Mouse (Mus musculus) limb, embryonic 11.5 days (tissue): ENCODE results near the gene Amdhd2. TPM values are rescaled to one million over a fixed set of nuclear protein-coding genes. Genes with fewer than 3 reads are reported as not detected.

Experiments
- ATAC-seq: fragments of 200-750 bp; cut with Nextera tagmentation; 2 replicates; pipeline ENCODE4 v1.8.0; 2017; ENCODE audit warnings: low read depth; ENCODE audit not compliant: insufficient number of reproducible peaks, low FRiP score, low TSS enrichment
- DNase-seq: peaks from one replicate; pipeline ENCODE4 v3.0.0-alpha.2; 2015; ENCODE audit warnings: low spot score
- H3K27ac ChIP-seq: fragments of 300-500 bp; sonication (generic); replicated peaks from 2 replicates; pipeline ENCODE4 v1.5.1; 2014; ENCODE audit warnings: low read depth, mild to moderate bottlenecking, low read length
- H3K27me3 ChIP-seq: fragments of 300-500 bp; sonication (generic); 2 replicates; pipeline ENCODE4 v1.6.1; 2014; ENCODE audit warnings: mild to moderate bottlenecking, low read length, mixed read lengths; ENCODE audit not compliant: control insufficient read depth, insufficient read depth
- H3K36me3 ChIP-seq: fragments of 300-500 bp; sonication (generic); 2 replicates; pipeline ENCODE4 v1.6.1; 2014; ENCODE audit warnings: mild to moderate bottlenecking, low read length, moderate library complexity, mixed read lengths; ENCODE audit not compliant: control insufficient read depth, insufficient read depth
- H3K4me1 ChIP-seq: fragments of 300-500 bp; sonication (generic); 2 replicates; pipeline ENCODE4 v1.6.1; 2014; ENCODE audit warnings: low read length, mixed read lengths; ENCODE audit not compliant: control insufficient read depth, insufficient read depth
- H3K4me2 ChIP-seq: fragments of 300-500 bp; sonication (generic); 2 replicates; pipeline ENCODE4 v1.6.1; 2014; ENCODE audit warnings: low read depth, mild to moderate bottlenecking, moderate library complexity; ENCODE audit not compliant: severe bottlenecking
- H3K4me3 ChIP-seq: fragments of 300-500 bp; sonication (generic); 2 replicates; pipeline ENCODE4 v1.5.1; 2014; ENCODE audit warnings: low read depth, low read length
- H3K9ac ChIP-seq: fragments of 300-500 bp; sonication (generic); 2 replicates; pipeline ENCODE4 v1.6.1; 2014; ENCODE audit warnings: mild to moderate bottlenecking, low read length
- H3K9me3 ChIP-seq: fragments of 300-500 bp; sonication (generic); 2 replicates; pipeline ENCODE4 v1.6.1; 2016; ENCODE audit warnings: low read length; ENCODE audit not compliant: control insufficient read depth
- WGBS: fragments of 180-500 bp; shearing (Covaris S2); extraction: QIAGEN DNeasy Blood & Tissue Kit; methylation state at CpG from one replicate; pipeline ENCODE4 v1.1.7; 2014; 5-methylcytosine and 5-hydroxymethylcytosine counted together
- polyA plus RNA-seq: library from polyadenylated mRNA; unstranded; fragments of >200 nt; fragmentation: Nextera tagmentation; extraction: Ambion mirVana; gene quantifications from 2 replicates; pipeline ENCODE4 v1.2.1, GENCODE M21; 2014

The Amdhd2 gene
- polyA plus RNA-seq, 1 experiment from 2014 or later = 37.8 TPM

DNA sequence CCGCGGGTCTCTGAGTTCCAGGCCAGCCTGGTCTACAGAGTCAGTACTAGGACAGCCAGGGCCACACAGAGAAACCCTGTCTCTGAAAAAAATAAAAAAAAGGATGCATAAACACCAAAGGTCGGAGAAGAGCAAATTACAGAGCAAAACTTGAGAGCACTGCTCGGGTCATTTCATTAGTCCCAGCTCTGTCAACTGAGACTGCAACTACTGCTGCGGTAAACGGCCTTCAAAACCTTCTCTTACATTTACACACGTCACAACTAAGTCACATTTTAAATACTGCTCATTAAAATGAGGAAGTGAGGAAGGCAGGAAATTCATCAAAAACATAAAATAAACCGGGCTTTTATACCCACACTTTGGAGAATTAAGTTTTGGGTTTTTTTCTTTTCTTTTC, 29.3 kb upstream of the Amdhd2 start:
- no peak overlapping the region for H3K27ac ChIP-seq
- WGBS = 70% methylated on average over 8 of the region's 8 CpGs
- no peak overlapping the region for H3K4me2 ChIP-seq
- H3K4me1 ChIP-seq = peaks cover 4% of the 10 kb centered on the region; the same call in 1 of the 2 replicates
- H3K4me3 ChIP-seq = no peak overlapping the region
- no peaks in the 10 kb centered on the region for H3K27me3 ChIP-seq
- no peak overlapping the region for H3K9ac ChIP-seq
- no peak for ATAC-seq
- no peaks in the 10 kb centered on the region for H3K36me3 ChIP-seq
- no peak for DNase-seq
- no peaks in the 10 kb centered on the region for H3K9me3 ChIP-seq

DNA sequence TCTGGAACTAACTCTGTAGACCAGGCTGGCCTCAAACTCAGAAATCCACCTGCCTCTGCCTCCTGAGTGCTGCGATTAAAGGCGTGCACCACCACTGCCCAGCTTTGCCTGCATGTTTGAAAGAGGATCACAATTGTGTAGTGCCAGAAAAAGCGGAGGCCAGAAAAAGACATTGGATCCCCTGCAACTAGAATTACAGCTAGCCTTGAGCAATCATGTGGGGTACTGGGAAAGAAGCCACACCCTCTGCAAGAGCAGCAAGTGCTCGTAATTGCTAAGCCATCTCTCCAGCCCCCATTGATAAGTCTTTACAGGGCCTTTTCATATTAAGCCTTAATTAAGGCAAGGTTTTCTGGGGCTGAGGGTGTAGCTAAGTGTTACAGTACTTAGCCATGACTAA, 27.9 kb upstream of the Amdhd2 start:
- WGBS = 72% methylated on average over 4 of the region's 4 CpGs
- ATAC-seq = no peak

DNA sequence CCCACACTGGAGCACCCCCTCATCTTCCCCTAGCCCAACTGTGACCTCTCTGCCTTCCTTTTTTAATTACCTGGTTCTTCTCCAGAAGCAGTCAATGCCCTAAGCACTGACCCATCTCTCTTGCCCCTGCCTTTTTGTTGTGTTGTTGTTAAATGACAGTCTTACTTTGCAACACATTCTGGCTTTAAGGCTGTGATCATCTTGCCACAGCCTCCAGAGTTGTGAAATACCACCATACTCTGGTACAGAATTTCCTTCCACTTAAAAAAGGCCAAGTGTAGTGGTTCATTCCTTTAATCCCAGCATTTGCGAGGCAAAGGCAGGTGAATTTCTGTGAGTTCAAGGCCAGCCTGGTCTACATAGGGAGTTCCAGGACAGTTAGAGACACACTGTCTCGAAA, 27.4 kb upstream of the Amdhd2 start:
- peaks cover 4% of the 10 kb centered on the region; the same call in 1 of the 2 replicates for H3K4me1 ChIP-seq
- no peaks in the 10 kb centered on the region for H3K9me3 ChIP-seq
- H3K27me3 ChIP-seq = no peaks in the 10 kb centered on the region
- no peak overlapping the region for H3K4me2 ChIP-seq
- H3K4me3 ChIP-seq = no peak overlapping the region
- no peaks in the 10 kb centered on the region for H3K36me3 ChIP-seq
- ATAC-seq (no peak), DNase-seq (no peak)
- no peak overlapping the region for H3K9ac ChIP-seq
- 85% methylated on average over 2 of the region's 2 CpGs for WGBS
- no peak overlapping the region for H3K27ac ChIP-seq

More for the DNA sequence above, 27.9 kb upstream of the Amdhd2 start:
- H3K27ac ChIP-seq = no peak overlapping the region
- H3K27me3 ChIP-seq = no peaks in the 10 kb centered on the region
- no peak overlapping the region for H3K4me3 ChIP-seq
- no peak for DNase-seq
- peaks cover 4% of the 10 kb centered on the region; the same call in 1 of the 2 replicates for H3K4me1 ChIP-seq
- no peak overlapping the region for H3K9ac ChIP-seq
- H3K9me3 ChIP-seq = no peaks in the 10 kb centered on the region
- no peak overlapping the region for H3K4me2 ChIP-seq
- H3K36me3 ChIP-seq = no peaks in the 10 kb centered on the region

DNA sequence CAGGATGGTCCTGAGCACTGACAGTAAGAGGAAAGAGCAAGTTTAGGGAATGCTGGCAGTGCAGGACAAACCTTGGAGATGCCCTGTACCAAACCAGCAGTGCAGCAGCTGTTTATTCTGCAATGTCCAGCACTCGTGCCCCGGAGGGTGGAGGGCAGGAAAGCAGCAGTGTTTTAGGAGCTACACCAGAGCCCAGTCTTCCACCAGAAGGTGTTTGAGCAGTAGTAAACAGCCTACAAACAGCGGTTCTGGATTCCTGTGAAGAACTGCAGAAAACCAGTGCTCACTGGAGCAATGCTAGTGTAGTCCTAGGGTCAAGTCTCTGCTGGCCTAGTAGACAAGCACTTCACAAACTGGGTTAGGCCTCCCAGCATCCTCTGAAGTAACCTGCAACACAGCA, 10.7 kb upstream of the Amdhd2 start:
- Histone ChIP-seq H3K27me3 (no peaks in the 10 kb centered on the region), H3K4me3 (no peak overlapping the region), H3K36me3 (no peaks in the 10 kb centered on the region), H3K4me1 (0 out of 2 replicates have a peak, but pooled peaks cover 4% of the 10 kb centered on the region), H3K4me2 (no peak overlapping the region), H3K9ac (no peak overlapping the region), H3K9me3 (no peaks in the 10 kb centered on the region), H3K27ac (no peak overlapping the region)
- WGBS = 85% methylated on average over 3 of the region's 3 CpGs
- no peak for DNase-seq
- ATAC-seq = no peak

DNA sequence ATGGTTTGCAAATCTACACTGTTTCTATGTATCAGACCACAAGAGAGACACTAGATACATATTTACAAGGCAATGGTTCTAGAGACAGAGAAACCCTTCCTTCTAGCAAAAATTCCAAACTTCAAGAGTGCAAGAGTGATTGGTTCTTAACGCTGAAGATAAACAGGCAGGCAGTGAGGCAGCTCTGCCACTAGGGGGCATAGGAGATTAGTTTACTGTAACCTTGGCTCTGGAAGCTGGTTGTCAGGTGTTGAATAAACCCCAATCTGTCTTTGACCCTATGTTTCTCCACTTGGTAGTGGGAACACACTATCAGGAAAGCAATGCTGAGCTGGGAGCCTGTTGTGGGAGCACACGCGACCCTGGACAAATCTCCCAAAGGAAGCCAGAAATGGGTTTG, 9.9 kb upstream of the Amdhd2 start:
- Histone ChIP-seq H3K9ac (no peak overlapping the region), H3K4me1 (0 out of 2 replicates have a peak, but pooled peaks cover 4% of the 10 kb centered on the region), H3K27ac (no peak overlapping the region), H3K4me2 (no peak overlapping the region), H3K4me3 (no peak overlapping the region), H3K27me3 (no peaks in the 10 kb centered on the region), H3K36me3 (no peaks in the 10 kb centered on the region), H3K9me3 (no peaks in the 10 kb centered on the region)
- no peak for ATAC-seq
- 7% methylated on average over 3 of the region's 3 CpGs for WGBS
- peak; percentile 79 for DNase-seq

DNA sequence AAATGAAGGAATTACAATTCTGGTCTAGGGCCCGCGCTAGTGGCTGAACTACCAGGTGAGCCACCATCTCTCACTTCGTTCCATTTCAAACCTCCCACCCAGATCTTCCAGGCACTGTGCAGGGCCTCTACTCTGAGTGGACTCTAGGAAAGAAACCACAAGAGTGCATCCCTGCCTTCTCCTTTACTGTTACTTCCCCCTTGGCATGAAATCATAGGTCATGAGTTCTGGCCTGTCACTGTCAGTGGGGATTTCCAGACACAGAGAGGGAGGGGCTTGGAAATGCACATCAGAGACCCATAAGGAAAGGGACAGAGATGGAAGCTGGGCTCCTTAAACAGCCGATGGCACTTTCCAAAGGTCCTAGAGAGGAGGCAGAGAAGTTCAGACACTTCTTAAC, 8.2 kb upstream of the Amdhd2 start:
- Histone ChIP-seq H3K9me3 (no peaks in the 10 kb centered on the region), H3K27ac (no peak overlapping the region), H3K4me1 (peaks cover 11% of the 10 kb centered on the region), H3K9ac (no peak overlapping the region), H3K27me3 (no peaks in the 10 kb centered on the region), H3K4me3 (no peak overlapping the region), H3K4me2 (no peak overlapping the region), H3K36me3 (peaks cover 8% of the 10 kb centered on the region; the same call in 1 of the 2 replicates)
- DNase-seq = no peak
- WGBS = 85% methylated on average over 4 of the region's 4 CpGs
- ATAC-seq = no peak

DNA sequence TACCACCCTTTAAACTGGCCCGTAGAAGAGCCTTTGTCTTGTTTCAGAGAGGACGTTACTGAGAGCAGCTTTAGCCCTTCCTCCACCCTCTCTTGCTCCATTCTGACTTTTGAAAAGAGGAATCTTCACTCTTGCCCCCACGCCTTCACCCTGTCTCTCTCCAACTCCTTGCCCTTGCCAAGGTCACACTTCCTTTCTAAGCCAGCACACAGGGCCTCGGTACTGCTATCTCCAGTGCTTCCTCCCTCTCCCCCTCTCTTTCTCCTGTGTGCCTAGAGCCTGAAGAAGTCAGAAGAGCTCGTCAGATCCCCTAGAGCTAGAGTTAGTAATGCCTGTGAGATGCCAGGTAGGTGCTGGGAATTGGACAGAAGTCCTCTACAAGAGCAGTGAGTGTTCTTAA, 7.2 kb upstream of the Amdhd2 start:
- no peaks in the 10 kb centered on the region for H3K27me3 ChIP-seq
- H3K4me2 ChIP-seq = no peak overlapping the region
- H3K27ac ChIP-seq = no peak overlapping the region
- peaks cover 11% of the 10 kb centered on the region for H3K4me1 ChIP-seq
- H3K9ac ChIP-seq = no peak overlapping the region
- H3K9me3 ChIP-seq = no peaks in the 10 kb centered on the region
- DNase-seq = no peak
- H3K4me3 ChIP-seq = no peak overlapping the region
- H3K36me3 ChIP-seq = peaks cover 9% of the 10 kb centered on the region; the same call in 1 of the 2 replicates
- 83% methylated on average over 5 of the region's 5 CpGs for WGBS
- no peak for ATAC-seq

DNA sequence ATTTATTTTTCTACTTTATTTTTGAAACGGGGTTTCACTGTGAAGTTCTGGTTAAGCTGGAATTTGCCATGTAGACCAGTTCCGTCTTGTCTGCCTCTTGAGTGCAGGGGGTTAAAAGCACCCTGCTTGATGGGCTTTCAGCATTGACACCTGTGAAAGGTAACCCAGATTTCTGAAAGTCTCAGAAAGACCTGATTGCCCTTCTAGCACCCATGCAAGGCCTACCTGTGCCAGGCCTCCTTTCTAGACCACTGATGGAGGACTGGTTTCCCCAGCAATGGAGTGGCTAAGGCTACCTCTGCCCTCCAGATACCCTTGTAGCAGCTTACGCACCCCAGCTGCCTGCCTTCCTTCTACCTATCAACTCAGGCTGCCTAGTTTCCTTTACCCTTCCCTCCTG, 6.6 kb upstream of the Amdhd2 start:
- no peak for ATAC-seq
- WGBS = 73% methylated on average over 3 of the region's 3 CpGs
- Histone ChIP-seq H3K9me3 (no peaks in the 10 kb centered on the region), H3K4me2 (peak overlapping the region; percentile 86), H3K4me1 (peaks cover 11% of the 10 kb centered on the region), H3K27ac (peak overlapping the region; percentile 93; the same call in 1 of the 2 replicates), H3K27me3 (no peaks in the 10 kb centered on the region), H3K36me3 (peaks cover 9% of the 10 kb centered on the region; the same call in 1 of the 2 replicates), H3K4me3 (peak overlapping the region; percentile 91), H3K9ac (peak overlapping the region; percentile 95)
- DNase-seq = no peak
